Mouse (Mus musculus) liver, postnatal 0 days (tissue): ENCODE data around the gene Adam19.

Experiments used
- CTCF ChIP-seq: sonication (generic); IDR thresholded peaks from 2 replicates; pipeline ENCODE4 v1.5.1; 2016; ENCODE audit warnings: antibody characterized with exemption, low read depth
- EP300 ChIP-seq: IDR thresholded peaks from 2 replicates; pipeline ENCODE4 v1.6.1; 2016; ENCODE audit warnings: antibody characterized with exemption, low read depth, mild to moderate bottlenecking

DNA sequence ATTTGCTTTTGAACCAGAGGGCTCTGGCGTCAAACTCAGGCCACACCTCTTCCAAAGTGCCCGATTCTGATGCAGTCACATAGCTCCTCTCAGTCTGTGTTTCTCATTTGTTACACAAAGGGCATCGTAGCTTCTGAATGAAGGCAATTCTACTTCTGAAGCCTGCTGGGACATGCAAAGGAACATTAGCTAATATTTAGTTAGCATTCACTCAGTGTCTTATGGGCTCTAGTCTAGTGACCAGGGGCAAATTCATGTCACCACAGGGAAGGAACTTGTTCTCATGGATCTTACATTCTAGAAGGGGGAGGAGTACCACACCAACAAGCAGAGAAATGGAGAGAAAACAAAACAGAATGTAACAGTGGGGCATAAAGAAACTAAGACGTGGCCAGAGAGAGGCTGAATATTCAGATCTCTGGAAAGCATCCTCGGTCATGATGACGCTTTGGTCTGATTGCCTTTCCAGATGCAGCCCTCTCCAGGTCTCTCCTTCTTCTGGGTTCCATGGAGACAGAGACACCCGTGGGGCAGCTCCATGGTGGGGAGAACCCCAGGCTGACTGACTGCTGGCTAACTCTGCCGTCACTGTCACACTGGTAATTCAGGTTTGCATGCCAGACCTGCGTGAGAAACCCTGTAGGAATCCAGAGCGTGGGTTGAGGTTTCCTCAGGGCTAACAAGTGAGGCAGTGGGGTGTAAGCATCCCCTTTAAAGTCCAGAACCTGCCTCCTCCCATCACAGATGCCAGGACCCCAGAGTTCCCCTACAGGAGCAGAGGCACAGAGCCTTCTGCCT is 121.7 kb downstream of the Adam19 start:
- TF ChIP-seq EP300 (no peak), CTCF (no peak)
